Mouse (Mus musculus) embryo, embryonic 11.5 days (tissue): ENCODE measurements around the gene Map3k11.
"Not testable (repeated sequence)": the region's sequence is repeated elsewhere in the genome, so short reads cannot be mapped to it uniquely, and the experiment has no call there.

Experiments
- DNase-seq: peaks from one replicate; pipeline ENCODE4 v3.0.0-alpha.2; 2012; ENCODE audit warnings: low read depth, low spot score

The Map3k11 gene

DNA sequence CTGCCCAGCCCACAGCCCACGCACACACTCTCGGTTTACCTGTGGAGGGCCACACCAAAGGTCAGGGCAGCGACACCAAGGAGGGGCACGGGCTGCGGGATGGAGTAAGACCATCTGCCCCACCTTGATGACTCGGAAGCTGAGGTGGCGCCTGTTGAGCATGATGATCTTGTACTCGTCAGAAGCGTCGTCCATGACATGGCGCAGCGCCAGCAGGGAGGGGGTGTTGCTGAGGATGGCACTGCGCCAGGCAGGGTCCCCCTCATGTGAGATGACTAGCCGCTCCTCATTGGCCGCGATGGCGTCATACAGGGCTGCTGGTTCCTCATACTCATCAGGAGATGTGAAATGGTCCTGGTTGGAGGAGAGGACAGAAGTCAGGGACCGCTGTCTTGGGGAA is 22.2 kb upstream of the Map3k11 start:
- no peak for DNase-seq

- no peak for DNase-seq
Observed at GRCm38 (mm10) chr19:5668372-5668771, 20.2 kb upstream of the Map3k11 start.

DNA sequence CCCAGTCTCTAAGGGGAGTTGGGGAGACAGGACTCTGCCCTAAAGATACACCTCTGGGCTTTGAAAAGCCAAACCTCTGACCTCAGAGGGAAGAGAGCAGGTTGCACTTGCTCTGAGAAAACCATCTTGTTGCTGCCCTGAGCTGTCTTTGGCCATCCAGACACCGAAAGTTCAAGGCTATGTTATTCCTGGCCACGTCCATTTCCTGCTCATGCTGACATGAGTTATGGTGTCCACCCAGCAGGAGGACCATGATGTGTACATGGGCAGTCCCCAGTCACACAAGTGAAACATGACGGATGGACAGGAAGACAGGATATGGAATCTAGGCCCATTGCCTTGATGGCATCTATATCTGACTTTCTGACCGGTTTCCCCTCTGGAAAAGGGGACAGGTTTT is 8.1 kb upstream of the Map3k11 start:
- DNase-seq, result no peak

DNA sequence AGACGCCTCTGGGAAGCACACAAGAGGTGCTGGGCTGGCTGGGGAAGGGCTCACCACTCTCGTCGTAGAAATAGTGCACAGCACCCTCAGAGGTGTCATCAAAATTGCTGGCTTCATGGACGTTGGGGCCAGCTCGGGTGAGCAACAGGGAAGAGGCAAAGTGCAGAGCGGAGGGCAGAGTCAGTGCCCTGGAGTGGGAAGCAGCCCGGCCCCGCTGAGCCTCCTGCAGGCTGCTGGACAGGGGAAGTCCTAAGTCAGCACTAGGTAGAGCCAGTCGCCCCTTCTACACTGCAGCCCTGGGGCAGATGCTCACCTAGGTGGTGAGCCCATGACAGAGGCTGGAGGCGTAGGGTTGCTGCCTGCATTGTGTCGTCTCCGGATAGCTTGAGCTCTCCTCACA is 4.3 kb upstream of the Map3k11 start:
- no peak for DNase-seq

DNA sequence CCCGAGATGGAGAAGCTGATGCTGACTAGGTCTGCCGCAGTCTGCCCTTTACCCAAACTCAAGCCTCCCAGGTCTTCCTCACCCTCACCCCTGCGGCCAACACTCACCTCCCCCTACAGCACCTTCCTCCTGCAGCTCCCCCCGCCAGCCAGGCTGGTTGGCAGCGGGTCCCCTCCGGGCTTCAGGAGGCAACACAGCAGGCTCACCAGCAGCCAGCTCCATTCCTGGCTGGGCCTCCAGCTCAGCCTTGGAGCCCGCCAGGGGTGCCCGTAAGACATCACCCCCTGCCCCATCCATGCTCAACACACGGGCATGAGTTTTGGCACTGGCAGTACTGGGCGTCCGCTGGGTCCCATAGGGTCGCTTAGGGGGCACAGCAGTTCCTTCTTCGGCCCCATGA is 3.6 kb upstream of the Map3k11 start:
- DNase-seq, result no peak

- no peak for DNase-seq
Observed at GRCm38 (mm10) chr19:5685431-5685830, 3.1 kb upstream of the Map3k11 start.

DNA sequence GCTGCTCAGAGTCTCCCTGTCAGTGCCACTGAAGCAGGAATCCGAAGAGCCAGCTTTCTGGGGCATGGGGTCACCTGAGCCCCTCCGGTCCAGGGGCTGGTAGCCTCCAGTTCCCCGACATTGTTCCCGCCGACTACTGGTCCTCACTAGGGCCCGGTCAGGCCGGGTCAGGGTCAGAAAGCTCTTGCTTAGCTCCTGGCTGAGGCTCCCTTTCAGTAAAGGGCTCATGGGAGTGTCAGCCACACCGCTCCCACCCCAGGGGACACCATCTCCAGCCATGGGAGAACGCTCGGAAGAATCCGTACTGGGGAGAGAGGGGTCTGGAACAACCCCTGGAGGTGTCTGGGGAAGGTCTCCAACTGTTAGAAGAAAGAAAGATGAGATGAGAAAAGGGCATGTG is 2.7 kb upstream of the Map3k11 start:
- no peak for DNase-seq

GRCm38 (mm10) chr19:5686437-5686836 is 2.1 kb upstream of the Map3k11 start:
- no peak for DNase-seq

- DNase-seq, result not testable (repeated sequence)
Observed at GRCm38 (mm10) chr19:5686954-5687353, 1.6 kb upstream of the Map3k11 start.

- DNase-seq, result no peak
Observed at GRCm38 (mm10) chr19:5687738-5688137, 804 bp upstream of the Map3k11 start.

DNA sequence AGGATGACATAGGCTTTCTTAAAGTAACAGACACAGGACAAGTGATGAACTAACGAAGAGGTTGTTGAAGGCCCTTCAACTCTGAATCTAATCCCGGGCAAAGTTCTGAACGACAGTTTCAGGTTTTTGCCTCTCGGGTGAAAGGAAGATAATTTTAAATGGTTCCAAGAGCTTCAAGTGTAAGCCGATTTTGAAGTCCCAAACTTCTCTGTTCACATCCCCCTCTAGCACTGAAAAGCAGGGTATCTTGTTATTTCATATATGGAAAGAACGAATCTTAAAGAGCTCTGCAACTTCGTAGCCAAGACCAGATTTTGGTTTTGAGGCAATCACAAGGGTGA is 516 bp downstream of the Map3k11 start:
- DNase-seq, result no peak

DNA sequence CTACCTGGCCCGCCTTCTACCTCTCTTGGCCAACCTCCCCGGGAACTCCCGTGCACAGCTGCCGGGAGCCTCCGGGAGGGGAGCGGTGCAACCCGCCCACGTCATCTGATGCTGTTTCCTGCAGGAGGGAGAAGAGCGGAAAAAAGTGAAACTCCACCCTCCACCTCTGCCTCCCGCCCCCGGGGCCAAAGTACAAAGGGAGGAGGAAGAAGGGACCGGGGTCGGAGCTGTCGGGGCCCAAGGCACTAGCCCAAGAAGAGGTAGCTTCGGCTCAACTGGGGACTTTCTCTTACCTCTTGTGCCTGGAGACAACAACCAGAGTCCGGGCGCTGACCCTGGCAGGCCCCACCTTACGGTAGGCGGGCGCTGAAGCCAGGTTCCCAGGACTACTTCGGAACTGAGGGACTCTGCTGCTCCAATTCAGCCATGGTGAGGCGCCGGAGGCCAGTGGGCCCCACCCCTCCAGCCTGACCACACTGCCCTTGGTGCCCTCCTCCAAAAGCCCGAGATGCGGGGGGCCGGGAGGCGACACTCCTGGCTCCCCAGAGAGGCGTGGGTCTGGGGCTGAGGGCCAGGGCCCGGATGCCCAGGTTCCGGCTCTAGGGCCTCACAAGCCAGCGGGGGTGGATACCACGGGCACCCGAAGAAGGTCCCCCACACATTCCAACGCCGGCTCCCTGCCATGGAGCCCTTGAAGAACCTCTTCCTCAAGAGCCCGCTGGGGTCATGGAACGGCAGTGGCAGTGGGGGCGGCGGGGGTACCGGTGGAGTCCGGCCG is 1.2 kb downstream of the Map3k11 start:
- DNase-seq, result peak; percentile 54

GRCm38 (mm10) chr19:5690343-5690735 is 1.8 kb downstream of the Map3k11 start:
- DNase-seq, result no peak

DNA sequence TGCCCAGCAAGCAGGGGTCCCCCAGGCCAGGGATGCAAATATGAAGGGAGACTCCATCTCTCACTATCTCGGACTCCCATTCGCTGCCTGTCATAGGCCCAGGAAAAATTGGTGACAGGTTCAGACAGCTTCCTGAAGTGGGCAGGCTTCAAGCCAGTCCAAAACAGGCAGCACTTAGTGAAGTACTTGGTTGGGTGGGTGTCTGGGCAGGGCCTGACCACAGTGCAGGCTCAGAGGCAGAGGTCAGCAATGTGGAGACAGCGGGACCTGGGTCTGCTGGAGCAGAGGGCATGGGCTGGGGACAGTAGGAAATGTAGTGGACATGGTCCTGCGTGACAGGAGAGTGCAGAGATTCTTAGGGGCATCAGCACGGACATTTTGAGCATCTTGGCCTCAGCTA is 3.1 kb downstream of the Map3k11 start:
- no peak for DNase-seq

DNA sequence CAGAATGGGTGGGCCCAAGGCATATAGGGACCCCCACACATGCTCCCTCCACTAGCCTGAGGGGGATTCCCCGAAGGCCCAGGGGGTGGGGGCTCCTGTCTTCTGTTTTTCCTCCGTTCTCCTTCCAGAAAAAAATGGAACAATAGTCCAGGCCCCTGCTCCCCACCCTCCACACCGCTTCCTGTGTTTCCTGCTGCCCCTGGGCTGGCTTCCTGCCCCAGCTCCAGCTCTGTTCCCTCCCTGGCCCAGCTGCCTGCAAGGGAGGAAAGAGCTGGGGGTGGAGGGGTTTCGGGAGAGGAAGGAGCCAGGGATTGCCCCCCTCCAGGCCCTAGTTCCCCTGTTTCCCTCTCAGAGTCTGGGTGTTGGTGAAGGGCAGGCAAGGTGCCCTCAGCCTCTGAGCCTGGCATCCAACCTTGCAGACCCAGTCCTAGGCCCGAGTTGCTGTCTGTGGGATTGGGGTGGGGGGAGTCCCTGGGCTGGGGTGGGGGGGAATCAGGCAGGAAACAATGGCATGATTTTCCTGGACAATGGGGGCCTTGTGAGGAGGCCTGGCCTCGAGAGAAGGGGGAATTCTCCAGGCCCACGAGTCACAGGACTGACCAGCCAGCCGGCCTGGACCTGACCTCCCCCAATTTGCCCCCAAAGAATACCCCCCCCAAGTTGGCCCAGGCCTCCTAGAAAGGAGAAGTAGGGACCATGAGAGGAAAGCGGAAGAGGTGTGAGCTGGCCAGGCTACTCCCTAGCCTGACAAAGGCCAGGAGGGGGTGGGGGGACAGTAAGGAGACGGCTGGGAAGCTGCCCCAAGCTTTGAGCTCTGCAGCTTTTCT is 3.8 kb downstream of the Map3k11 start:
- DNase-seq, result no peak

DNA sequence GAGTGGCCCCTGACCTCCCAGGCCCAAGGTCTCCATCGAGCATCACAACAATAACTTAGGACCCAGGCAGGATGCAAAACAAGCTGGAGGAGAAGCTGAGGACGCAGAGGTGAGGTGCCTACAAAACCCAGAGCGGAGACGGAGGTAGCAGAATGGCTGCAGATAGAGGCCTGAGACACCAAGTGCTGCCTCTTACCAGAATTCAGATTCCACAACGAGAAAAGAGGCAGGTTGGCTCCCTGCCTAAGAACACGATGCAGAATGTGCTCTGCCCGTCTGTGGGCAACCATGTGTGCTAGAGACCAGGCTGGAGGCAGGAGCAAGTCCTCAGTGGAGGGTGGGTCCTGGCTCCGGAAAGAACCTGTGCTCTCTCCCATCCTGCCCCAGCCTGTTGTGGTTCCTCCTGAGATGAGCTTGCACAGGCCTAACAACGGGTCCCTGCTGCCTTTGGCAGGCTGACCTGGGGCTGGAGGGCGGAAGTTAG is 4.4 kb downstream of the Map3k11 start:
- DNase-seq, result no peak

GRCm38 (mm10) chr19:5693801-5694200 is 5.3 kb downstream of the Map3k11 start:
- DNase-seq, result no peak

DNA sequence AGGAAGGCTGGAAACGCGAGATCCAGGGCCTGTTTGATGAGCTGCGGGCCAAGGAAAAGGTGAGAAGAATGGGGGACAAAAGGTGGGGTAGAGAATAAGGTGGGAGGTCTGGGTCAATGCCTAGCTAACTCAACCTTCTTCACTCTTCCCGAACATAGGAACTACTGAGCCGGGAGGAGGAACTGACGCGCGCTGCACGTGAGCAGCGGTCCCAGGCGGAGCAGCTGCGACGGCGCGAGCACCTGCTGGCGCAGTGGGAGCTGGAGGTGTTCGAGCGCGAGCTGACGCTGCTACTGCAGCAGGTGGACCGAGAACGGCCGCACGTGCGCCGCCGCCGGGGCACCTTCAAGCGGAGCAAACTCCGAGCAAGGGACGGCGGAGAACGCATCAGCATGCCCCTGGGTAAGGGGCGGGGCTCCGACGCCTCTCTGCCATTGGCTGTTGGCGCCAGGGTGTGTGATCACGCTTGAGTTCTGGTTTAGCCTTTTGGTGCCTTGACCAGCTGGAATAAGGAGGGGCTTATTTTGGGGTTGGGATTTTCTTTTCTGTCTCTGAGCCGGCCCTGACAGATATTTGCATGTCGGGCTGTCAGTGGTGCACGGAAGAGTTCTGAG is 7.4 kb downstream of the Map3k11 start:
- DNase-seq, result peak; percentile 19

DNA sequence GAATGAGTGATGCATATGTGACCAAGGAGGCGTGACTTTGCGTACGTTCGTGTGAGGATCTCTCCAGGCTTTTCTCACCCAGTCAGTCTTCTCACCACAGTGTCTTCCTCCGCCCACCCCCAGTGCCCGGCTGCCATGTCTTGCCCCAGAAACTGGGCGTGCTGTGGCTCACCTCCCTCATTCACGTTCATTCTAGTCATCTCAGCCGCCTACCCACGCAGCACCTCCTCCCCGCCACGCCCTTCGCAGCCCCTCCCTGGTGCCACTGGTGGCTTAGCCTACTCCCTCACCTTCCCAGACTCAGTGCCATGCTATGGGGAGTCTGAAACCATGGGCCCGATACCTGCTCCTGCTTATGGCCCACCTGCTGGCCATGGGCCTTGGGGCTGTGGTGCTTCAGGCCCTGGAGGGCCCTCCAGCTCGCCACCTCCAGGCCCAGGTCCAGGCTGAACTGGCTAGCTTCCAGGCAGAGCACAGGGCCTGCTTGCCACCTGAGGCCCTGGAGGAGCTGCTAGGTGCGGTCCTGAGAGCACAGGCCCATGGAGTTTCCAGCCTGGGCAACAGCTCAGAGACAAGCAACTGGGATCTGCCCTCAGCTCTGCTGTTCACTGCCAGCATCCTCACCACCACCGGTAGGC is 15.7 kb downstream of the Map3k11 start, which contains the start of gene Kcnk7:
Gene Kcnk7 (plus strand): TSS at position 205 of the 638 bp plus-strand sequence.
- DNase-seq, result no peak

DNA sequence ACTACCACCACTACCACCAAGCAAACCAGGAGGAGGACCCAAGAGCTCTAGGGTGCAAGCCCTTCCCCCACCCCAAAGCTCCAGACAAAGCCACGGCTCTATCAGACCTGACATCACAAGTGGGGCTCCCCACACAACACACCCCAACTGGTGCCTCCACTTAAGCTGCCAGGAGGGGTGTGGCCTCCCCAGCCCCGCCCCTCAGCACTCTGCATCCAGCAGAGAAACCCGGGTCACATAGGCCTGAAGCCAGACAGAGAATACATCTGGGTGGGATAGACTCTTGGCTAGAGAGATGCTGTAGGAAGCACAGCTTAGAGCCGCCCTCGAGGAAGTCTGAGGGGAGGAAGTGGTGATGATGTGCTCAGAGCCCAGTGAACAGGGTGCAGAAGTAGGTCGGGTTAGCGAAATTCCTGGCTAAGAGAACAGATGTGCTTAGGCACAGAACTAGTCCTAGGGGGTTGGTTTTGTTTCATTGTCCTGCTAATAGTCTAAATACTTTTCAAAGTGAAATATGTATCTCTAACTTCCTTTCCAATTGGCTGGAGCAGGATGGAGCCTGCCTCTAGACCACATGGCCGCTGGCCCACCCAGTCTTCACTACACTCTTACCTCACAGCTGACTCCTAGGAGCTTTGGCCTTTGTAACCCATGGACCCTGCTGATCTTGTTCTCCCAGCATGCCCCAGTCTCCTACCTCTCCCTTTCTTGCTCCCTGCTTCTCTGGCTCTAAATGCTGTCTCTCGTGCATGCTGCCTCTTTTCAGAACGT is 16.4 kb downstream of the Map3k11 start:
- no peak for DNase-seq

GRCm38 (mm10) chr19:5710068-5710467 is 21.5 kb downstream of the Map3k11 start:
- DNase-seq, result no peak
